Mouse (Mus musculus) CH12.LX (cell line): ENCODE data around the gene Lsm3.

ENCODE experiments used
- CHD2 ChIP-seq: IDR thresholded peaks from 2 replicates; pipeline ENCODE4 v1.6.1; 2011; ENCODE audit warnings: low read length, improper control_type of control experiment
- JUN ChIP-seq: IDR thresholded peaks from 2 replicates; pipeline ENCODE4 v1.6.1; 2011; ENCODE audit warnings: low read depth, mild to moderate bottlenecking, low read length, improper control_type of control experiment, moderate library complexity; ENCODE audit not compliant: insufficient read depth
- ZNF384 ChIP-seq: IDR thresholded peaks from 2 replicates; pipeline ENCODE4 v1.6.1; 2012; ENCODE audit warnings: low read depth, low read length, improper control_type of control experiment, inconsistent platforms

- TF ChIP-seq JUN (no peak), CHD2 (no peak), ZNF384 (no peak)
Measured at GRCm38 (mm10) chr6:91560186-91560585, 44.5 kb downstream of the Lsm3 start.
